Mouse (Mus musculus): ENCODE measurements around the gene Pld5. TPM values are rescaled to one million over a fixed set of nuclear protein-coding genes. Genes with fewer than 3 reads are reported as not detected.

Pld5 gene
- total and polyA plus RNA-seq, 2 experiments = not detected

DNA sequence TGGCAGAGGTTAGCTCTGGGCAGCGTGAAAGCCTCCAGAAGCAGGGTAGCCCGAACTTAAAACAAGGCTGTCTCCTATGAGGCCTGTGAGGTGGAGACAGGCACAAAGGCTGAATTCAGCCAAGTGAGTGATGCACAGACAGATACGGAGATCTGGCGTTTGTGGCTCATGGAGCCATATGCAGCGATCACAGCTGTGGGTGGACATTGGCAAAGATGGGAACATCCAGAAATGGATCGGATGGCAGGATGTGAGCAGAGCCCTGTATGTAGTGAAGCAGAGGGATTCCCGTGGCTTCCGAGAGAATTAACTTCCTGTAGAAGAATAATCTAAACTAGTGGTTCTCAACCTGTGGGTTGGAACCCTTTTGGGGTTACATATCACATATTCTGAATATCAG, 140.7 kb downstream of the Pld5 start:
- 85% methylated on average over 8 of the region's 8 CpGs for WGBS
- Histone ChIP-seq H3K79me2 (ENCODE audit: control insufficient read depth, insufficient read depth, low read length) (no peaks in the 10 kb centered on the region), H3K27ac (replicated peaks; ENCODE audit: insufficient read depth, low read depth, low read length) (no peak overlapping the region), H3K4me3 (ENCODE audit: insufficient read depth, low read depth, low read length) (no peak overlapping the region), H3K4me1 (ENCODE audit: control insufficient read depth, insufficient read depth, low read length) (no peaks in the 10 kb centered on the region), H3K27me3 (ENCODE audit: control insufficient read depth, insufficient read depth, low read length) (no peaks in the 10 kb centered on the region), H3K9ac (ENCODE audit: low read depth, low read length) (no peak overlapping the region), H3K36me3 (ENCODE audit: control insufficient read depth, insufficient read depth, low read length) (no peaks in the 10 kb centered on the region)
- TF ChIP-seq CTCF (IDR thresholded peaks at IDR 0.05; ENCODE audit: low read depth, low read length) (no peak), POLR2A (IDR thresholded peaks at IDR 0.05; ENCODE audit: extremely low read depth, insufficient read depth, low read length) (no peak)
- DNase-seq (ENCODE audit: extremely low read depth, low read depth, low spot score) = no peak

DNA sequence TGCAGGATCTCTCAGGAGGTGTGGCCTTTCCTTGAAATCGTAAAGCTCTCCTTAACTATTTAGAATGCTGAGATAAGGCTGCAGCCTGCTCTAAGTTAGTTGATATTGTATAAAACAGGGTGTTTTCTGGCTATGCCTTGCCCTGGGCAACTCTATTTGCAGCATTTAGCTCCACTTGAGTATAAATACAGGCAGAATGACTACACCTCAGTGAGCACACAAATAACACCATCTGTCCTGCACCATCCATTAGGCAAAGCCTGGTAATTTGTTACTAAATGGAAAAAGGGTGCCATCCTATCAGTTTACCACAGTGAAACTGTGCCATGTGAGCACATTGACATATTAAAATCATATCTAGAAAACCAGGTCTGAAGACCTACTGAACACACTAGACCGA, 149.3 kb downstream of the Pld5 start:
- TF ChIP-seq POLR2A (IDR thresholded peaks at IDR 0.05; ENCODE audit: extremely low read depth, insufficient read depth, low read length) (no peak), CTCF (IDR thresholded peaks at IDR 0.05; ENCODE audit: low read depth, low read length) (no peak)
- Histone ChIP-seq H3K27ac (replicated peaks; ENCODE audit: insufficient read depth, low read depth, low read length) (no peak overlapping the region), H3K36me3 (ENCODE audit: control insufficient read depth, insufficient read depth, low read length) (no peaks in the 10 kb centered on the region), H3K79me2 (ENCODE audit: control insufficient read depth, insufficient read depth, low read length) (no peaks in the 10 kb centered on the region), H3K4me1 (ENCODE audit: control insufficient read depth, insufficient read depth, low read length) (no peaks in the 10 kb centered on the region), H3K4me3 (ENCODE audit: insufficient read depth, low read depth, low read length) (no peak overlapping the region), H3K27me3 (ENCODE audit: control insufficient read depth, insufficient read depth, low read length) (no peaks in the 10 kb centered on the region), H3K9ac (ENCODE audit: low read depth, low read length) (no peak overlapping the region)
- WGBS = 40% methylated on average over 2 of the region's 2 CpGs
- no peak for DNase-seq (ENCODE audit: extremely low read depth, low read depth, low spot score)

DNA sequence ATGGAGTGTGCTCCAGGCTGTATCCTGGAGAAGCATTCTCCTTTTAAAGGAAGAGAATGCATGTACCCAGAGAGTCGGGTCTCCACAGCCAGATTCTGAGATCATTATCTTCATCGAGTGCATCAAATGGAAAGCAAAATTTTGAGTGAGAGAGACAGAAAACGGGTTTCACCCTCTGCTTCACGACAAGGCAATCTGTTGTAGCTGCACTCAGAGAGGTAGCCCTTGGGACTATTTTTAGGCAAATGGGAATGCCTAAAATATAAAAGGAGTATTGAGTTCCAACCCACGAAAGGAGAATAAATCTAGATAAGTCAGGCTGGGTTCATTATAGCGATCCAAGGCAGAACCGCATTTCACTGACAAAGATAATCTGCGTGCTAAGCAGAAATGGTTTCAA, 150.7 kb downstream of the Pld5 start:
- DNase-seq (ENCODE audit: extremely low read depth, low read depth, low spot score) = no peak
- 74% methylated on average over 8 of the region's 8 CpGs for WGBS
- H3K4me1 ChIP-seq (ENCODE audit: control insufficient read depth, insufficient read depth, low read length) = no peaks in the 10 kb centered on the region
- no peak overlapping the region for H3K4me3 ChIP-seq (ENCODE audit: insufficient read depth, low read depth, low read length)
- no peaks in the 10 kb centered on the region for H3K27me3 ChIP-seq (ENCODE audit: control insufficient read depth, insufficient read depth, low read length)
- H3K27ac ChIP-seq (replicated peaks; ENCODE audit: insufficient read depth, low read depth, low read length) = no peak overlapping the region
- no peak overlapping the region for H3K9ac ChIP-seq (ENCODE audit: low read depth, low read length)
- no peaks in the 10 kb centered on the region for H3K79me2 ChIP-seq (ENCODE audit: control insufficient read depth, insufficient read depth, low read length)
- H3K36me3 ChIP-seq (ENCODE audit: control insufficient read depth, insufficient read depth, low read length) = no peaks in the 10 kb centered on the region
- TF ChIP-seq POLR2A (IDR thresholded peaks at IDR 0.05; ENCODE audit: extremely low read depth, insufficient read depth, low read length) = no peak
- no peak for TF ChIP-seq CTCF (IDR thresholded peaks at IDR 0.05; ENCODE audit: low read depth, low read length)

DNA sequence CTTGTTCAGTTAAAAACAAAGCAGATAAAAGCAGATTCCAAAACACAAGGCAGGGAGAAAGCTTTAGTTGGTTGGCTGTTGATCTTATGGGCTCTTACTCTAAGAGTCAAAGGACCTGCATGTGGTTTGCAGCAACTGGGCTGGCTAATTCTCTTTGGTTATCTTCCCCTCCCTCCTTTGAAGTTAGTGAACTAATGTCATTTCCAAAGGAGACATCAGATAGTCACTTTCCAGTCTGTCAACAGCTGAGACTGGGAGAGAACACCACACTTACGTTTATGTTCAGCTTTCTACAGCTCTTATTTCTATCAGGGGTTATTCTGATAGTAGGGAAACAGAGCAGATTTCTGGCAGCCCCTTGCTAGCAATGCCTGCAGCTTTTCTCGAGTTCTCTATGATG, 151.3 kb downstream of the Pld5 start:
- 32% methylated on average over 2 of the region's 2 CpGs for WGBS
- H3K9ac ChIP-seq (ENCODE audit: low read depth, low read length) = no peak overlapping the region
- no peaks in the 10 kb centered on the region for H3K4me1 ChIP-seq (ENCODE audit: control insufficient read depth, insufficient read depth, low read length)
- no peak overlapping the region for H3K27ac ChIP-seq (replicated peaks; ENCODE audit: insufficient read depth, low read depth, low read length)
- H3K4me3 ChIP-seq (ENCODE audit: insufficient read depth, low read depth, low read length) = no peak overlapping the region
- no peaks in the 10 kb centered on the region for H3K27me3 ChIP-seq (ENCODE audit: control insufficient read depth, insufficient read depth, low read length)
- no peak for DNase-seq (ENCODE audit: extremely low read depth, low read depth, low spot score)
- TF ChIP-seq POLR2A (IDR thresholded peaks at IDR 0.05; ENCODE audit: extremely low read depth, insufficient read depth, low read length) (no peak), CTCF (IDR thresholded peaks at IDR 0.05; ENCODE audit: low read depth, low read length) (no peak)
- no peaks in the 10 kb centered on the region for H3K36me3 ChIP-seq (ENCODE audit: control insufficient read depth, insufficient read depth, low read length)
- H3K79me2 ChIP-seq (ENCODE audit: control insufficient read depth, insufficient read depth, low read length) = no peaks in the 10 kb centered on the region

DNA sequence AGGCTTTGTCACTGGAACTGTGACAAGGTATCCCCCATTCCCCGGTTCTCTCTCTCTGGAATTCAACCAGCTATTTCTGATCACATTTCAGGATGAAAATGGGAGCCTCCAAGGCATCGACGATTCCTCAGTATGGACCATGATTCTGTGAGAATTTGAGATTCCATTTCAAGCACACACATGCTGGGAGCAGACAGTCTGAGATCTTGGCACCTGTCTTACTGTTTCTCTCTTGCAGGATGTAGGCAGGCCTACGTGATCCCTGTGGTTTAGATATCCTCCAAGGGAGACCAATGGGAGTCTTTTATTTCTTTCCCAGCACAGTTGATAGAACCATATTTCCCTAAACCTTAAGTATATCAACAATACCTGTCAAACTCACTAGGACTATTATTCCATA, 159.5 kb downstream of the Pld5 start:
- H3K9ac ChIP-seq (ENCODE audit: low read depth, low read length) = no peak overlapping the region
- no peak overlapping the region for H3K27ac ChIP-seq (replicated peaks; ENCODE audit: insufficient read depth, low read depth, low read length)
- DNase-seq (ENCODE audit: extremely low read depth, low read depth, low spot score) = no peak
- H3K4me1 ChIP-seq (ENCODE audit: control insufficient read depth, insufficient read depth, low read length) = no peaks in the 10 kb centered on the region
- no peaks in the 10 kb centered on the region for H3K36me3 ChIP-seq (ENCODE audit: control insufficient read depth, insufficient read depth, low read length)
- H3K27me3 ChIP-seq (ENCODE audit: control insufficient read depth, insufficient read depth, low read length) = no peaks in the 10 kb centered on the region
- H3K79me2 ChIP-seq (ENCODE audit: control insufficient read depth, insufficient read depth, low read length) = no peaks in the 10 kb centered on the region
- WGBS = 83% methylated on average over 4 of the region's 4 CpGs
- TF ChIP-seq CTCF (IDR thresholded peaks at IDR 0.05; ENCODE audit: low read depth, low read length) (no peak), POLR2A (IDR thresholded peaks at IDR 0.05; ENCODE audit: extremely low read depth, insufficient read depth, low read length) (no peak)
- no peak overlapping the region for H3K4me3 ChIP-seq (ENCODE audit: insufficient read depth, low read depth, low read length)

DNA sequence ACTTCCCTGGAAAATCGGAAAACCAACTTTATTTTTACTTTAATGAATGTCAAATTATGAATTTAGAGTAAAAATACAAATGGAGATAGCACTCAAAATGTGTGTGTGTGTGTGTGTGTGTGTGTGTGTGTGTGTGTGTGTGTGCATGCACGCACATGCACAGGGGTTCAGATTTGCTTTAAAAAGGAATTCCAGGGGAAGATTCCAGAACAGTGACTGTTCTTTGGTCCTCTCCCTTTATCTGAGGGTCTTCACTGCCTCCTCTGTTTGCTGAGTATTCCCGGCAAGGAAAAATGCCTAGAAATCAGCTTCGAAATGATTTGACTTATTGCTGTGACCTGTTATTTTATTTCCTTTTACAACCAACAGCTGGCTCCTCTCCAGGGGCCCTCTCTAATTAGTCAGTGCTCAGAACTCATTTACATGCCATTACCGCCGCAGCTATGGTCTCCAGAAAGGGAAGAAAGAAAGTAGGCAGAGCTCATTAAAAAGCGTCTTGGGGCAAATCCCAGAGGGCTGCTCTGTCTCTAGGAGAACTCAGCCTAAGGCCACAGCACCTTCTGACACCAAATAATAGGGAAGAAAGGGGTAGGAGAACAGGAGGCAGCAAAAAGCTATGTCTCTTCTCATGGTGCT, 176.3 kb downstream of the Pld5 start:
- H3K79me2 ChIP-seq (ENCODE audit: control insufficient read depth, insufficient read depth, low read length) = no peaks in the 10 kb centered on the region
- no peak for DNase-seq (ENCODE audit: extremely low read depth, low read depth, low spot score)
- H3K27me3 ChIP-seq (ENCODE audit: control insufficient read depth, insufficient read depth, low read length) = no peaks in the 10 kb centered on the region
- no peak overlapping the region for H3K4me3 ChIP-seq (ENCODE audit: insufficient read depth, low read depth, low read length)
- H3K36me3 ChIP-seq (ENCODE audit: control insufficient read depth, insufficient read depth, low read length) = no peaks in the 10 kb centered on the region
- no peak overlapping the region for H3K9ac ChIP-seq (ENCODE audit: low read depth, low read length)
- no peak for TF ChIP-seq POLR2A (IDR thresholded peaks at IDR 0.05; ENCODE audit: extremely low read depth, insufficient read depth, low read length)
- no peak for TF ChIP-seq CTCF (IDR thresholded peaks at IDR 0.05; ENCODE audit: low read depth, low read length)
- H3K27ac ChIP-seq (replicated peaks; ENCODE audit: insufficient read depth, low read depth, low read length) = no peak overlapping the region
- WGBS = 63% methylated on average over 7 of the region's 7 CpGs
- H3K4me1 ChIP-seq (ENCODE audit: control insufficient read depth, insufficient read depth, low read length) = no peaks in the 10 kb centered on the region

All from liver, adult 2 months (tissue).